Mouse (Mus musculus): ENCODE measurements around the gene Slc39a8.

DNA sequence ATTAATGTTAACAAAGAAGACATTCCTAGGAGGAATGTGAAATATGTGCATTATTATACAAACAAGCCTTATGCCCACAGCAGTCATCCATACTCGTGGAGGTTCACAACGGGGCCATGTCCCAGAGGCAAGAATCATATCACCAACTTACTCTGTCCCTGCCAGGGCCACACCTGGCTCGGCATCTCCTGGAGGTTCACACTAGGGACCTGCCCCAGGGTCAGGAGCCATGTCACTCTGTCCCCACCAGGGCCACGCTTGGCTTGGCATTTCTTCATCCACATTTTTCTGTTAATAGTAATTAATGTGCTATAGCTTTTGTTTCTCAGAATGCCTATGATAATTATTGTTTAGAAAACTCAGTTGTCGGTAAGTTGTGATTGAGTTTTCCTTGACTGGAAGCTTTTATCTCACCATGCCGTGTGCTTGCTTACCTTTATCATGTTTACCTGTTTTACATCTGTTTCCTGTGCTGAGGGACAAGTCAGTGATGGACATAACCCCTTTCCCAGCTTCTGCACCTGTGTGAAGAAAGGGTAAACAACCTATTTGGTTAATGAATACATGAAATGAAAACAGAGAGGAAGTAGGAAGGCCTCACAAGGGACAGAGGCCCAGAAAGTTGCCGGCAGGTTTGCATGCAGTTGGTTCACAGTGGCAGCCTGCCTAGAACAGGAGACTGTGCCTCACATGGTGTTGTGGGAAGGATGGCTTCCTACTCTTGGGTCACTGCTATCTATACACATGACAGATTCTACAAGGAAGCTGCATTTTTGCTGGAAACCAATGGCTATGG, 16.8 kb downstream of the Slc39a8 start:
- TF ChIP-seq POLR2A (IDR thresholded peaks at IDR 0.05; ENCODE audit: insufficient read depth, low read length) = no peak
- no peak for TF ChIP-seq CTCF (IDR thresholded peaks at IDR 0.05; ENCODE audit: low read depth, low read length)

All from ES-Bruce4 (cell line).